Mouse (Mus musculus) granulocyte monocyte progenitor cell, adult 5-6 weeks (primary cell): Measurements from ENCODE around the gene Oaz3. TPM values are rescaled to one million over a fixed set of nuclear protein-coding genes. Genes with fewer than 3 reads are reported as not detected.
A peak's percentile ranks its signal among the peaks of the same experiment; 100 is the strongest.

ENCODE experiments used
- ATAC-seq: replicated peaks from 2 replicates; pipeline ENCODE4 v1.8.0; 2016; ENCODE audit warnings: mild to moderate bottlenecking, moderate TSS enrichment, inconsistent platforms; ENCODE audit not compliant: poor library complexity, severe bottlenecking
- total RNA-seq, 2 experiments: library from RNA; stranded (forward) in 1 of 2; stranded (reverse) in 1 of 2; fragments of 200-712, 200-1000 nt in 1 of 2; fragments of >200 nt in 1 of 2; fragmentation: Nextera tagmentation in 1 of 2; gene quantifications; 2 replicates each; pipeline ENCODE4 v1.2.3; 2014 to 2017

Gene Oaz3
- total RNA-seq, 2 experiments from 2014 or later: 6.9 TPM; not detected in 1

DNA sequence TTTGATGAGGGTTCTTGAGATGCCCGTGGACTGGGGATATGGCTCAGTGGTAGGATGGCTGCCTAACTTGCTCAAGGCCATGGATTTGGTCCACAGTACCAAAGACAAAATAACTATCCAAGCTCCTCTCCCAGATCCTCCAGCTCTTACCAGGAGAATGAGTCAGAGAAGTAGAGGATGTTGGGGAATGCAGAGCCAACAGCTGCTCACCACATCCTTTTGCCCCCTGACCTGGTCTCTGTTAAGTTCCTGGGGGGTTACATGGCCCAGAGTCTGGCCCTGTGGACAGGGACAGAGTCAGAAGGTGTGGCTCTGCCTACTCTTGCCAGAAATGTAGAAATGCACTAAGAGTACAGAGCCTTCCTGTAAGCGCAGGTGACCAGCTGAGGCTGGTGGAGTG is 16.1 kb upstream of the Oaz3 start:
- no peak for ATAC-seq

DNA sequence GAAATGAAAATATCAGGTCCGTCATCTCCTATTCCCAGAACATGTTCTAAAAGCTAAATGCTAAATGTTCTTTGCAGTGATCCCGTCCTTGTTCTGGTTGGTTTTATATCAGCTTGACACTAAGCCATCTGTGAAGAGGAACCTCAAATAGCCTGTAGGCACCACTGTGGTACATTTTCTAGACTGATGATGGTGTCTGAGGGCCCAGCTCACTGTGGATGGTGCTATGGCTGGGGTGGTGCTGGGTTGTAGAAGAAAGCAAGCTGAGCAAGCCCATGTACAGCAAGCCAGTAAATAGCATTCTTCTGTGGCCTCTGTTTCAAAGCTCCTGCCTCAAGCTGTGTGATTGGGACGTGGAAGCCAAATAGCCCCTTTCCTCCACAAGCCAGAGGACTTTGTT is 13.3 kb upstream of the Oaz3 start:
- no peak for ATAC-seq

DNA sequence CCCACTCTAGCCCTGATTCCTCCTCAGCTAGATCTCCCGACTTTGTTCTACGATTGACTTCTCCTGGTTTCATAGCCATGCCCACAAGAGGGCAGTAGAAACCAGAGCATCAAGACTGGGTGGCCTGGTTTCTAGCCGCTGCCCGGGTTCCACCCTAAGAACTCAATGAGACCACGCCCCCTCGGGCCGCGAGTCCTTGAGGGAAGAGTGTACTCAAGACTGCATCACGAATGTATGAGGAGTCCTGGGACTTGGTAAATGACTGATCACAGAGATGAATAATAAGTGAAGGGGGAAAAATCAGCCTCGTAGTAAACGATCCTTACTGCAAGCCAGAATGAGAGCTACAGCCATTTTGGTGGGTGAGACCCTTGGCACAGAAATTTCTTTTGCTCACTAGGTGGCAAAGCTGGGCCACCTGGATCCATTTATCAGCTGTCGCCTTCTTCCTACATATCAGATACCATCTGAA is 12.8 kb upstream of the Oaz3 start:
- ATAC-seq: peak; percentile 98

DNA sequence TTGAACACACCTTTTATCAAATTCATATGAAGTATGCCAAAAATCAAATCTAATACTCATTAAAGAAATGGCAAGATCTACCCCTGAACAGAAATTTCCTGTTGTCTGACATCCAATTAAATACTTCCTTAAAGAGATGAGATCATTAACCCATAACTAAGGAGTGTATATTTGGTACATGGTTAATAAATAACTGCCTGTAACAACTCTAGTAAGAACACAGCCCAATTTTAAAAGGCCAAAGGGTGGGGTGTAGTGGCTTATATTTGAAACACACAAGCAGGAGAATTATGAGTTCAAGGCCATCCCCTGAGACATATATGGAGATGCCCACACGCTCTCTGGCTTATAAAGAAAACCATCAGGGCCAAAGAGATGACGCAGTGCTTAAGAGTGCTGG is 5.7 kb upstream of the Oaz3 start:
- no peak for ATAC-seq

DNA sequence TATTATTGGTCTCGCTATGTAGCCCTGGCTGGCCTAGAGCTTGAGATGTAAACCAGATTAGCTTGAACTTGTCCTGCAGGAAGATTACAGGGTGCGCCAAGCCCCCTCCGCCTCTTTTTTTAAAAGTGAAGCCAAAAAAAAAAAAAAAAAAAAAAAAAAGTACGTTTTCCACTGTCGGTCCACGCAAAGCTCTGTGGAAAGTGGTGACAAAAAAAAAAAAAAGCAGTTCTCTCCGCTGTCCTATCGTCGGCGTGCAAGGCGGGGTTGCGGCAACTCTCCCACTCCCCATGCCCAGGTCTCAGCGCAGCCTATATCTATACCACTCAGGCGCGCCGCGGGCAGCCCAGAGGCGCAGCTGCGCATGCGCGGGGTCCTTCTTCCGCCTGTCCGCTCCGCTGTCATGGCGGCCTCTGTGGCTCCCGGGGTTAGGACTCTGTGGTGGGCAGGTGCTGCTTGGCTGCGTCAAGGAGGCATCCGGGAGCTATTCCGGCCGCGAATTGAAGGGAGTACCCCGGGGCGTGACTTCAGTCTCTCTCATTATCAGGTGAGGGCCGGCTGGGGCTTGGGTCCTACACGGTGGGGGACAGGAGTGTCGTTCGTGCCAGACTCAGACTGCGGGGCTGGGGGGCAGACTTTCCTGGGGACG is 641 bp downstream of the Oaz3 start, which contains the start of gene Mrpl9:
Mrpl9 (plus strand) TSS at position 368 of the 646 bp plus-strand sequence.
- peak; percentile 96 for ATAC-seq

DNA sequence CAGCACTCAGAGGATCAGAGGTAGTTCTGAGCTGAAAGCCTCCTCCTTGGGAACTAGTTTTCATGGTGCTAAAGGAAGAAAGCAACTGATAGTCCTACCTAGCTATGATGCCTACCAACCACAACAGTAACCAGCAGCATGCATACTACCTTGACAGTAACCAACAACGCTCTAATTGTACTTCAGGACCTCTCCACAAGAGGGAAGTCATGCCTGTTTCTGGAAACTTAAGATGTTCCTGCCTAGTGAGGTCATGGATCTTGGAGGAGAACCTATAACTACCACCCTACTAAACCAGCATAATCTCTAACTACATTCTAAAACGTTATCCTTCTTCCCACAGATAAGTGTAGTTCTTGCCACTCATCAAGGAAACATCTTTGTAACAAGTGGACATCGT is 2.5 kb downstream of the Oaz3 start:
- peak; percentile 49; the same call in 1 of the 2 replicates for ATAC-seq

DNA sequence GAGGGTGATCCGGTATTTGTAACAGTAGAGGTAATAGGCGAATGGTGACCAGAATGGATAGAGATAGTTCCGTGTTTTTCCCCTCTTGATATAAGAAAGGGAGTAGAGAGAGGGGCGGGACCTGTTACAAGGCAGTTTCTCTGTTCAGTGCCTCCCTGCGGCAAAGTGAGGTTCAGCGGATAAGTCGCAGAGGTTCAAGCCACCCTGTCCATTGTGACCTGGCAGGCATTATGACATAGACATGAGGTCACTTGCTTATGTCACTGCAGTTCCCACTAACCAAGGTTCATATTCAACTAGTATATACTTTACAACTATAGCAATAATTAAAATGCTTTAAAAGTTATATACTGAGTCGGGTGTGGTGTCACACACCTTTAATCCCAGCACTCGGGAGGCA is 7.3 kb downstream of the Oaz3 start:
- ATAC-seq: no peak

DNA sequence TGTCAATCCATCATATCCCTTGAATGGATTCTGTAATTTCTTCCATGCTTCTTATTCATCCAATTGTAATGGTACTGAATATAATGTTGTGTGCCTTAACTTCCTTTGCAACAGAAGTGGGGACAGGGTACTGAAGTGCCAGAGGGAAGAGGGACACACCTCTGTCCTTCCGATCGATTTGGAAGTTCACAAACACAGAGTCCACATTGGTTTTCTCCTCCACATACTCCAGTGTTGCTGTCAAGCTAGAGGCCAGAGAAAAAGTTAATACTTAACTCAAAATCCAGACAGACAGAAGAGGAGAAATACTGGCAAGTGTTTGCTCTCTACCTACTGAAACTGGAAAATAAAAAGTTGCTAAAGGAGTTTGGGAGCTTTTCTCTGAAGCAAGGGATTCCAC is 9.4 kb downstream of the Oaz3 start:
- ATAC-seq: no peak

DNA sequence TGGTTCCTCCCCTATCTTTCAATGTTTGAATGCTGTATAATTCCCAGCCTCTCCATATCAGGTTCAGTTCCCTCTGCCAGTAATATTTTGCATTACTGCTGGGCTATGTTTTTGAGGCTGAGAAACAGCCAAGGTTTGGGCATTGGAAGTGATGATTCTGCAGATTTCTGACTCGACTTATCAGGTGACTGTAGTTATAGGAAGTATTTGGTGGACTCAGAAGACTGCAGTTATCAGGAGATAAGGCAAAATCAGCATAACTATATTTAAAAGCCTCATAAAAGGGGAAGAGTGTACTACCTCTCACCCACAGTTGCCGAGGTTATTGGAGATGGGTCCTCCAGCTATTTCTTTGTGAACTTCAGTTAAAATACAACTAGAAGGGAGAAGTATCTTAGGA is 12.7 kb downstream of the Oaz3 start:
- ATAC-seq: no peak

DNA sequence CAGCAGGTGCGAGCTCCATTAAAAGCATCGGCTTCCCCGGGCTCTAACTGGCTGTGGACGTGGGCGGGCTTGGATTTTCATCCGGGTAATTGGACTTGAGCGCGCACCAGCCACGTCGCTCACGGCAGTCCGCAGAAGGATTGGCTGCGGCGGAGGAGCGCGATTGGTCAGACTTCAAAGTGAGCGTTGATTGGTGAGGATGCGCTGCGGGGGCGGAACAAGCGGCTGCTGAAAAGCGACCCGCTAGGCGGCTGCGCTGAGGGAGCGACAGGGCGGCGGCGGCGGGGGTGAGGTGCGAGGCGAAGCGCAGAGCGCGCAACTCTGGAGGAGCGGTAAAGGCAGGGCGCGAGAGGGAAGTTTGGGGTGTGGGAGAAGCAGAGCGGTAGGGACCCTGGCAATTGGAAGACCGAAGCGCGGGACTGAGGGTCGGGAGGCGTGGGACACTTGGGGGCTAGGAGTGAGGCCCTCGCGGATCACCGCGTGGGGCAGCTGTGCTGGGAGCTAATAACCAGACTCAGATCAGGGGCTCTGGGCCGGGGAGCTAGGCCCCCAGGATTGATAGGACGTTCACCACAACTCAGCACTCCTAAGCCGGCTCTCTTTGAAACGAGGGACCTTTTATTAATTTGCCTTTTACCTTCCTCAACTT is 30.6 kb downstream of the Oaz3 start, which contains the start of gene Tdrkh:
Tdrkh (plus strand) TSS at position 243 of the 649 bp plus-strand sequence.
- ATAC-seq: peak; percentile 98

DNA sequence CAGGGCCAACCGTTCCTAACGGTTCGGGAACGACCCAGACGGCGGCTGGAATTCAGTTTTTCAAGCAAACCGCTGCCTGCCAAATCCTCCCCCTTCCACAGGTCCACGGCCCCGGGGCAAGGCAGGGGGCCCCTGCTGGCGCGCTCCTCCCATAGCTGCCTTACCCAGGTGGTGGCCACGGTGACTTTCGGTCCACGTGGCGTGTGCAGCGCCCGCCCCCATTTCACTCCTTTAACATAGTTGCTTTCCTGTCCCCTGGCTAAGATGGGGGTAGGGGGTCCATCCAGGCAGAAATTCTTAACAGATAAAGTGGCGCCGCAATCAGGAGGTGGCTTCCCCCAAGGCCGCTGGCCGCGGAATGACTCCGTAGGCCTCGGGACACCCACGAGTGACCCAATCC is 31.2 kb downstream of the Oaz3 start:
- ATAC-seq: peak; percentile 39

DNA sequence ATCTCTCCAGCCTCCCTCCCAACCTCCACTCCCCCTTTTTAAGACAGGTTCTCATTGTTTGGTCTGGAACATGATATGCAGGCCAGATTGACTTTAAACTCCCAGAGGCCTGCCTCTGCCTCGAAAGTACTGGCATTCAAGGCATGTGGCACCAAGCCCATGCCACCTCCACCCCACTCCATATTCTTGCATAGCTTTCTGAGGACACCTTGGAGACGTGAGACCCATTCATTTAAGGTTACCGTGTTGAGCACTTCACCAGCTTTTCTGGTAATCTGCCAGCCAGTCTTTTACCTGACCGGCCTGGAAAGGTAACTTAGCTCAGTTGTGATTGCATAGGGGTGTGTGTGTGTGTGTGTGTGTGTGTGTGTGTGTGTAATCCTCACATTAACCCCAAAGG is 38.2 kb downstream of the Oaz3 start:
- no peak for ATAC-seq

DNA sequence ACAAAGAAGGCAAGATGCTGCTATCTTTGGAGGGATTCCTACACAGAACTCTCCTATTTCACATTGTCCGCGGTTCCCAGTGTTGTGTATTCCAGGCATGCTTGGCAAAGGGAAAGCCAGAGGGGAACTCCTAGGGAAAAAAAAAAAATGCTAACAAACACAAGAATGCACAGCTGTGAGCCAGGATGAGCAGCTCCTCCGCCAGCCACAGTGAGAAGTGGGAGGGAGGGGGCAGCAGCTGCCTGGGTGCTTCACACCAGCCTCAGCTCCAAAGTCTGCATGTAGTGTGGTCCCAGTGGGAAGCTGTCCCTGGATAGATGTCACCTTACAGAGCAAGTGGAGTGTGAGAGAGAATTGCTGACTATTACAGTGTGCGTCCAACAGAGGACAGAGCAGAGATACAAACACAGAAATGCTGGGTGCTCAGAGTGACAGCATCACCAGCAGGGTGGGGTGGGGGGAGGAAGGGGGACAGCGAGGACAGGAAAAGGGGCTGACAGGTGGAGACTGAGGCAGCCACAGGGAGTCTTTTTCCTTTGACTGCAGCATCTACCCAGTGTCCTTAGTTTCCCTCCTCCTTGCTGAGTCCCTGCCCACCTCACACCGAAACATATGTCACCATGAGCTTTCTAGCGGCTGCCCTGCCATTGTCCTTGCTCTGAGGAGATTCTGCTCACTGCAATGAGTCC is 39.2 kb downstream of the Oaz3 start:
- no peak for ATAC-seq

DNA sequence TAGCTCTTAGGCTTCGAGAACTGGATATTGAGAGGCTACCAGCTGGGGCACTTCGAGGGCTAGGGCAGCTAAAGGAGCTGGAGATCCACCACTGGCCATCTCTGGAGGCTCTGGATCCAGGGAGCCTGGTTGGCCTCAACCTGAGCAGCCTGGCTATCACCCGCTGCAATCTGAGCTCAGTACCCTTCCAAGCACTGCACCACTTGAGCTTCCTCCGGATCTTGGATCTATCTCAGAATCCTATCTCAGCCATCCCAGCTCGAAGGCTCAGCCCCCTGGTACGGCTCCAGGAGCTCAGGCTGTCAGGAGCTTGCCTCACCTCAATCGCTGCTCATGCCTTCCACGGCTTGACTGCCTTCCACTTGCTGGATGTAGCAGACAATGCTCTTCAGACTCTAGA is 41.3 kb downstream of the Oaz3 start:
- ATAC-seq: no peak

DNA sequence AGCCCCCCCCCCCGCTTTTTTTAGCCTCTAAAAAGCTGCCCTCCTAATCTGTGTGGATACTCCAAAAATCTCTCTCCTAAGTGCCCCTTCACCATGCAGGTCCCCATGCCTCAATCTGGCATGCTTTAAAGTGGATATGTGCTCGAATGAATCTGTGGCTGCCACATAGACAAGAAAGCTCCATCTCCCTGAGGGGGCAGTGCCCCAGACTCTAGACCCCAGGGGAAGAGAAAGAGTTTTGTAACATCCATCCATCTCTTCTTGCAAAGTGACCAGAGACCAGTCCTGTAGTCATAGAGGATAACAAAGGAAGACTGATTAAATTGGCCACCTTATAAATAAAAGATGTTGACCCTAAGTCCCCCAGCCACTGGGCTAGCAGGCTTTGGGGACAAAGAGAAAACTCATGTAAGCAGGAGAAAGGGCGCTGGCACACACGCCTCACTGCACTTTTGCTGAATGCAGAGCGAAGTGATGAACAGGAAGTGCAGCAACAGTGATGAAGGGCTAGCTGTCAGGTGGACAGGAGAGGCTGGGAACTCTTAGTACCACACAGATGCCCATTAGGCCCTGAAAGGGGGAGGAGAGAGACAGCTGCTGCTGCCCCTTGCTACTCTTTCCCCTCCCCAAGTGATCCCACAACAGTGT is 43.9 kb downstream of the Oaz3 start:
- no peak for ATAC-seq

DNA sequence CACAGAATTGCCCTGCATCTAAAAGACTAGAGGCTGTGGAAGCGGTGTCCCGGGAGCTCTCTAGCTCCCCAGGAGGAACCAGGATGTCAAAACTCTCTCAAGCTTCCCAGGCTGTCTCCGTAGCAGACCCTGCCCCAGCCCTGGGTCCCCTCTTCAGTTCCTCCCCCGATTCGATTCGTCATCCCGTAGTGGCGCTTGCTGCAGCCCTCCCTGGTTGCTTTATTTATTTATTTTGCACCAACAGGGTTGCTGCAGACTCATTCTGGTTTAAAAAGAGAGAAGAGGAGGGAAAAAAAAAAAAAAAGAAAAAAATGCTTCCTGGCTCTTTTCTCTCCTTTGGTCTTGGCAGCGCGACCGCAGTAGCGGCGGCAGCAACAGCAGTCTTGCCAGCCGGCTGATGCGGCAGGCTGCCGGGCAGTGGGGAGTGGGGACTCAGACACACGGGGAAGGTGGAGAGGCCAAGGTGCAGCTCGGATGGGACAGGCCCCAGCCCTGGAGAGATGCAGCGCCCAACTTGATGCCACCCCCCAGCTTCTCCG is 44.7 kb downstream of the Oaz3 start:
- ATAC-seq: peak; percentile 55

DNA sequence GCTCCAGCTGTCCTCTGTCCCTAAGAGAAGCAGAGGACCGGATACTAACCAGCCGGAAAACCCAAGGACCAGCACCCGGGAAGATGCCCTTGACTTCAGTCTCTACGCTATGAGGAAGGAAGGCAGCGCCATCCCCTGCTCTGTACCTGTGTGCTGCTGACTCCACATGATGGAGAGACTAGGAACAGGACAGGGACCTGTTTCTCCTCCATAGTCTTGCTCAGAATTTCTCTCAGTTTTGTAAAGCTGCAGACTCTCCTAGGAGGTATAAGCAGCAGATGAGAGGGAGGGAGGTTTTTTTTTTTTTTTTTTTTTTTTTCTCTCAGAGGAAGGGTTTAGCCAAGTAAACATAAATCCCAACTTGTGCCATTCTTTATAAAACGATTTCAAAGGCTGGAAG is 45.5 kb downstream of the Oaz3 start, which contains the start of gene Lingo4:
Lingo4 (plus strand) TSS at position 301 of the 400 bp plus-strand sequence.
- ATAC-seq: no peak

DNA sequence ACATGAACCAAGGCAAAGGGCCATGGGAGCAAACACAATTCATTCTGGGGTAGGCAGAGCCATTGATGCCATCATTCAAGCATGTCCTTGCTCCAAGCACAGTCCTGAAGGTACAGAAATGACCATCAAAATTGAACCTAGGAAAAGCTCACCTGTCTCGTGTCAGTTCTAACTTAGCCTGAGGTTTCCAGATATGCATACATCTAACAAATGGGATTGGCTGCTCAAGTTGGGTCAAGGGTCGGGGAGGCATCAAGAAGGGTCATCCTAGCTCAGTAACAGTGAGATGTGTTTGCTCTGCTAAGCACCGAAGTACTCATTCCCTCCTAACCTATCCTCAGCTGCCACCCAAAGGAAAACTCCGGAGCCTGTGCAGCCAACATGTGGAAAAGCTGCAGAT is 46.9 kb downstream of the Oaz3 start:
- no peak for ATAC-seq

DNA sequence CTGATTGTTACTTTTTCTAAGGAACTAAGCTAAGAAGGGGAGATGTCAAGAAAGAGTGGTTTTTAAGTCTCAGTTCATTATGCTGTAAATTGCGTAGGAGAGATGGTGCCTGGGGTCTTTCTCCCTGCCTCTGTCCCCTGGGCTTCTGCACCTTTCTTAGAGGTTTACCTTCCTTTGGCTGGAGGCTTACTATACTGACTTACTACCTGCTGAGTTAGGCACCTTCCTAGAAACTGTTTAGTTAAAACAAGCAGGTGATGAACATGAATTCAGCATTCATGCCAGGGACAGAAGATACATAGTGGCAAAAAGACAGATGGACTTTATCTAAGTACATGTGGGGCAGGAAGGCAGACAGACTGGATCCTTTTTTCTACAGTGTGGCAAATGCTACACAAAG is 47.4 kb downstream of the Oaz3 start:
- ATAC-seq: no peak

DNA sequence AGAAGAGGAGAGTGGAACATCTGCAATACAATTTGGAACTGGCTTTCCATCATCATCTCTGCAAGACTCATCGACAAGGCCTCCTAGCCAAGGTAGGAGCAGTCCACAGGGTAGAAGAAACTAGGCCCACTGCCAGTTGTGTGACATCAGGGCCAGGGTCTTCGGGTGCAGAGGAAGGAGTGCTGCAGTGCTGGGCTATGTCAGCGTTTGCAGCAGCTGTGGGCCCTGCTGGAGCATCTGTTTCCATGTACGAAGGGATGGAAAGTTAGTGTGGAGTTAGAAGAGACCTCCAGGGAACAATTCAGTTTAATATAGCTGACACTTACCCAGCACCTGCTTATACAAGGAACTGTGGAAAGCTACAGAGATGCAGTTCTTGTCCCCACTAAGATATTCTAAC is 50.7 kb downstream of the Oaz3 start:
- ATAC-seq: no peak

DNA sequence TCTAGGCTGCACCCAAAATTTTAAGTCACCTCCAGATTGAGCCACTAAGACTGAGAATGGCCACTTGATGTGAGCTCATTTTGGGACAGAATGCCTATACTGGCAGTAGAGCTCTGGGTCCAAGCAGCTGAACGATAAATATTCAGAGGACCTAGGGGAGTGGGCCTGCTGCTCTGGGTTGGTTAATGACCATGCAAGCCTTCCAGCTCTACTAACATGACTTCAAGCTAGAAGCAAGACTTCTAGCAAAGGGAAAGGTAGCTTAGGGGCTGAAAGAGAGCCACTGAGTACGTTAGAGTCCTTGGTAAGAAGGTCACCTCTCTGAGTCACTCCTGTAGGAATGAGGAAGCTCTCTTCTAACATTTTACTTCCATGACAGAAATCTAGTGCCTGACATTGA is 51.6 kb downstream of the Oaz3 start:
- ATAC-seq: no peak
